Mouse (Mus musculus) lung, postnatal 0 days (tissue): ENCODE results near the gene Jph4.

ENCODE experiments used
- CTCF ChIP-seq: IDR thresholded peaks from 2 replicates; pipeline ENCODE4 v1.5.1; 2016; ENCODE audit warnings: antibody characterized with exemption, mild to moderate bottlenecking
- EP300 ChIP-seq: IDR thresholded peaks from 2 replicates; pipeline ENCODE4 v1.6.1; 2016; ENCODE audit warnings: antibody characterized with exemption, mild to moderate bottlenecking, control low read depth

GRCm38 (mm10) chr14:55097646-55098045, 19.1 kb downstream of the Jph4 start:
- TF ChIP-seq CTCF = no peak
- TF ChIP-seq EP300 = no peak
